27 mouse cellular contexts compared by ENCODE assay signal in genomic region chr5:74300931-74301330, GRCm38 (mm10).
DNase-seq lines count a peak whose midpoint lies in the region; ATAC-seq lines count a peak whose summit lies in the region.
"Had no signal": no experiment of that assay in that cellular context is flagged by ENCODE, and none has a peak within 500 bp of the region (broad histone marks: within the 10 kb centered on the region; RNA-seq: fewer than 3 reads in every experiment).

No protein-coding gene starts in this region.

- H3K4me2 ChIP-seq in heart, embryonic 15.5 days, result no peak overlapping the region
- H3K4me2 ChIP-seq in lung, embryonic 16.5 days (ENCODE audit: low read depth, low read length), result no peak overlapping the region
- H3K4me2 ChIP-seq: embryonic facial prominence, embryonic 13.5 days; hindbrain, embryonic 12.5 days; midbrain, embryonic 15.5 days; neural tube, embryonic 15.5 days had no signal

- ATAC-seq in heart, embryonic 15.5 days (replicated peaks; ENCODE audit: insufficient number of reproducible peaks, insufficient read depth, low FRiP score, low read depth), result no peak
- no peak for ATAC-seq in lung, embryonic 16.5 days (ENCODE audit: low read depth)
- ATAC-seq: activated CD4-positive, CD25-positive, alpha-beta regulatory T cell, adult 4 months; CD4-positive, CD25-positive, alpha-beta regulatory T cell, adult 4 months; intestine, embryonic 16.5 days; midbrain, embryonic 15.5 days had no signal

- WGBS in heart, embryonic 10.5 days, result 57% methylated on average over 5 of the region's 5 CpGs
- WGBS in heart, embryonic 15.5 days, result 52% methylated on average over 5 of the region's 5 CpGs
- 49% methylated on average over 5 of the region's 5 CpGs for WGBS in lung, embryonic 16.5 days

- no peak overlapping the region for H3K4me3 ChIP-seq in heart, embryonic 10.5 days
- H3K4me3 ChIP-seq in heart, embryonic 15.5 days, result no peak overlapping the region
- no peak overlapping the region for H3K4me3 ChIP-seq in lung, embryonic 16.5 days (ENCODE audit: low read length)
- H3K4me3 ChIP-seq: embryonic facial prominence, embryonic 13.5 days; hindbrain, embryonic 12.5 days; midbrain, embryonic 15.5 days; neural tube, embryonic 15.5 days had no signal

- no peak overlapping the region for H3K9ac ChIP-seq in heart, embryonic 15.5 days
- no peak overlapping the region for H3K9ac ChIP-seq in lung, embryonic 16.5 days (ENCODE audit: low read length)
- H3K9ac ChIP-seq: embryonic facial prominence, embryonic 13.5 days; forebrain, postnatal 0 days; hindbrain, embryonic 12.5 days; liver, embryonic 14.5 days; midbrain, embryonic 15.5 days; neural tube, embryonic 15.5 days had no signal

- H3K4me1 ChIP-seq in heart, embryonic 10.5 days, result peaks cover 48% of the 10 kb centered on the region
- H3K4me1 ChIP-seq in heart, embryonic 15.5 days (replicated peaks), result peaks cover 42% of the 10 kb centered on the region
- peaks cover 38% of the 10 kb centered on the region for H3K4me1 ChIP-seq in lung, embryonic 16.5 days (replicated peaks; ENCODE audit: control insufficient read depth, insufficient read depth, low read length)
- H3K4me1 ChIP-seq: midbrain, embryonic 15.5 days had no signal

- no peaks in the 10 kb centered on the region for H3K27me3 ChIP-seq in heart, embryonic 10.5 days (ENCODE audit: insufficient read depth, poor library complexity, severe bottlenecking)
- H3K27me3 ChIP-seq in heart, embryonic 15.5 days, result no peaks in the 10 kb centered on the region
- no peaks in the 10 kb centered on the region for H3K27me3 ChIP-seq in lung, embryonic 16.5 days (ENCODE audit: control insufficient read depth, insufficient read depth, low read depth, low read length)
- H3K27me3 ChIP-seq: embryonic facial prominence, embryonic 13.5 days; hindbrain, embryonic 12.5 days; midbrain, embryonic 15.5 days; neural tube, embryonic 15.5 days had no signal

- no peak for DNase-seq in heart, embryonic 10.5 days (ENCODE audit: low spot score)
- DNase-seq in heart, adult 18-20 months, result no peak
- no peak for DNase-seq in heart, adult 8-10 months (ENCODE audit: low spot score)
- DNase-seq in lung, postnatal 10 days, result no peak
- DNase-seq in kidney, postnatal 14 days, result no peak
- DNase-seq: adrenal gland, adult 2 months; adrenal gland, postnatal 36 days; cerebellum, adult 18-20 months; cerebellum, postnatal 10 days; forebrain, postnatal 0 days; kidney, adult 8-10 months; layer of hippocampus, postnatal 36 days; left cerebral cortex, postnatal 4 days; liver; retina, postnatal 1 day; right cerebral cortex, postnatal 14 days had no signal

- peak overlapping the region; percentile 90 for H3K27ac ChIP-seq in heart, embryonic 10.5 days
- H3K27ac ChIP-seq in heart, embryonic 15.5 days, result peak overlapping the region; percentile 92
- peak overlapping the region; percentile 15; the same call in 1 of the 2 replicates for H3K27ac ChIP-seq in lung, embryonic 16.5 days (ENCODE audit: low read length)
- H3K27ac ChIP-seq: embryonic facial prominence, embryonic 13.5 days; hindbrain, embryonic 12.5 days; kidney, postnatal 0 days; liver, embryonic 14.5 days; midbrain, embryonic 15.5 days; neural tube, embryonic 15.5 days had no signal

- no peaks in the 10 kb centered on the region for H3K36me3 ChIP-seq in heart, embryonic 10.5 days
- no peaks in the 10 kb centered on the region for H3K36me3 ChIP-seq in heart, embryonic 15.5 days
- H3K36me3 ChIP-seq in lung, embryonic 16.5 days (ENCODE audit: control insufficient read depth, insufficient read depth, low read length), result no peaks in the 10 kb centered on the region
- H3K36me3 ChIP-seq: embryonic facial prominence, embryonic 13.5 days; hindbrain, embryonic 12.5 days; midbrain, embryonic 15.5 days; neural tube, embryonic 15.5 days had no signal

- H3K9me3 ChIP-seq in heart, embryonic 10.5 days, result no peaks in the 10 kb centered on the region
- H3K9me3 ChIP-seq in heart, embryonic 15.5 days (replicated peaks), result no peaks in the 10 kb centered on the region
- H3K9me3 ChIP-seq in lung, embryonic 16.5 days (ENCODE audit: control insufficient read depth, low read length), result no peaks in the 10 kb centered on the region
- H3K9me3 ChIP-seq: embryonic facial prominence, embryonic 13.5 days; hindbrain, embryonic 12.5 days; midbrain, embryonic 15.5 days; neural tube, embryonic 15.5 days had no signal

Comparison
In these comparisons a context has a peak if more than half of its experiments do, and no peak if none do; other contexts are left out.
1. H3K27ac ChIP-seq: peak in every context shown above with its lines; median percentile 92 in heart, embryonic 15.5 days; 90 in heart, embryonic 10.5 days; 15 in lung, embryonic 16.5 days.